Mouse (Mus musculus) MEL (cell line): Measurements from ENCODE around the gene 1700018B08Rik. TPM values are rescaled to one million over a fixed set of nuclear protein-coding genes. Genes with fewer than 3 reads are reported as not detected.

Experiments used
- DNase-seq: peaks from one replicate; pipeline ENCODE4 v3.0.0; 2011; ENCODE audit warnings: low read depth, low spot score
- H3K27ac ChIP-seq: 2 replicates; pipeline ENCODE4 v1.5.1; 2012; ENCODE audit warnings: low read depth, mild to moderate bottlenecking, control low read depth, low read length, moderate library complexity; ENCODE audit not compliant: control insufficient read depth
- H3K27me3 ChIP-seq, 2 experiments: fragments of 150-350 bp in 1 of 2; sonication (generic) in 1 of 2; 2 replicates each; pipeline ENCODE4 v1.6.1; 2012; ENCODE audit warnings: low read length in 2 of 2, mild to moderate bottlenecking in 2 of 2, improper control_type of control experiment in 1 of 2, moderate library complexity in 1 of 2; ENCODE audit not compliant: insufficient read depth in 2 of 2, control insufficient read depth in 1 of 2
- H3K36me3 ChIP-seq, 2 experiments: 2 replicates each; pipeline ENCODE4 v1.6.1; 2012 to 2014; ENCODE audit warnings: low read length in 2 of 2, improper control_type of control experiment in 1 of 2, inconsistent platforms in 1 of 2, mild to moderate bottlenecking in 1 of 2; ENCODE audit not compliant: insufficient read depth in 2 of 2, control insufficient read depth in 1 of 2
- H3K4me1 ChIP-seq, 2 experiments: fragments of 150-350 bp in 1 of 2; sonication (generic) in 1 of 2; 2 replicates each; pipeline ENCODE4 v1.6.1; 2012; ENCODE audit warnings: low read length in 2 of 2, improper control_type of control experiment in 1 of 2, mild to moderate bottlenecking in 1 of 2; ENCODE audit not compliant: insufficient read depth in 2 of 2, control insufficient read depth in 1 of 2
- H3K4me3 ChIP-seq, 2 experiments: fragments of 150-350 bp in 1 of 2; sonication (generic) in 1 of 2; 2 replicates each; pipeline ENCODE4 v1.5.1; 2012; ENCODE audit warnings: low read depth in 2 of 2, low read length in 2 of 2, mild to moderate bottlenecking in 2 of 2, moderate library complexity in 2 of 2, control low read depth in 1 of 2, improper control_type of control experiment in 1 of 2; ENCODE audit not compliant: control insufficient read depth in 1 of 2, insufficient read depth in 1 of 2
- H3K79me2 ChIP-seq: 2 replicates; pipeline ENCODE4 v1.6.1; 2012; ENCODE audit warnings: mild to moderate bottlenecking, low read length, moderate library complexity; ENCODE audit not compliant: control insufficient read depth, poor library complexity, insufficient read depth
- H3K9ac ChIP-seq: 2 replicates; pipeline ENCODE4 v1.6.1; 2012; ENCODE audit warnings: low read depth, mild to moderate bottlenecking, control low read depth, low read length, moderate library complexity; ENCODE audit not compliant: control insufficient read depth, poor library complexity, severe bottlenecking
- H3K9me3 ChIP-seq: fragments of 150-350 bp; sonication (generic); replicated peaks from 2 replicates; pipeline ENCODE4 v1.6.1; 2012; ENCODE audit warnings: mild to moderate bottlenecking, low read length, improper control_type of control experiment, moderate library complexity; ENCODE audit not compliant: insufficient read depth
- CHD2 ChIP-seq: IDR thresholded peaks from 2 replicates; pipeline ENCODE4 v1.6.1; 2011; ENCODE audit warnings: low read length, improper control_type of control experiment
- CTCF ChIP-seq, 3 experiments: IDR thresholded peaks in 2 of 3; conservative IDR thresholded peaks in 1 of 3; 2 replicates each; pipeline ENCODE4 v1.5.1; 2011 to 2012; ENCODE audit warnings: low read length in 3 of 3, low read depth in 2 of 3, mild to moderate bottlenecking in 2 of 3, improper control_type of control experiment in 1 of 3, inconsistent platforms in 1 of 3, mixed read lengths in 1 of 3, moderate library complexity in 1 of 3; ENCODE audit not compliant: control insufficient read depth in 1 of 3, insufficient read depth in 1 of 3, poor library complexity in 1 of 3, severe bottlenecking in 1 of 3
- ELF1 ChIP-seq: IDR thresholded peaks from 2 replicates; pipeline ENCODE4 v1.6.1; 2014; ENCODE audit warnings: low read depth, mild to moderate bottlenecking, inconsistent platforms, low read length, improper control_type of control experiment, moderate library complexity
- ETS1 ChIP-seq: IDR thresholded peaks from 2 replicates; pipeline ENCODE4 v1.6.1; 2012; ENCODE audit warnings: low read depth, mild to moderate bottlenecking, inconsistent platforms, low read length, improper control_type of control experiment, moderate library complexity
- GABPA ChIP-seq: IDR thresholded peaks from 2 replicates; pipeline ENCODE4 v1.6.1; 2012; ENCODE audit warnings: low read depth, mild to moderate bottlenecking, inconsistent platforms, low read length, improper control_type of control experiment, moderate library complexity
- GATA1 ChIP-seq: IDR thresholded peaks from 2 replicates; pipeline ENCODE4 v1.6.1; 2011; ENCODE audit warnings: low read depth, low read length, improper control_type of control experiment
- HCFC1 ChIP-seq: IDR thresholded peaks from 2 replicates; pipeline ENCODE4 v1.6.1; 2012; ENCODE audit warnings: low read depth, mild to moderate bottlenecking, inconsistent platforms, low read length, improper control_type of control experiment, moderate library complexity
- JUND ChIP-seq: IDR thresholded peaks from 2 replicates; pipeline ENCODE4 v1.6.1; 2011; ENCODE audit warnings: low read depth, mild to moderate bottlenecking, improper control_type of control experiment, low read length
- KAT2A ChIP-seq: conservative IDR thresholded peaks from 2 replicates; pipeline ENCODE4 v1.6.1; 2012; ENCODE audit warnings: low read depth, low read length, improper control_type of control experiment, inconsistent platforms
- MAFK ChIP-seq: IDR thresholded peaks from 2 replicates; pipeline ENCODE4 v1.6.1; 2011; ENCODE audit warnings: low read depth, mild to moderate bottlenecking, low read length, improper control_type of control experiment, borderline replicate concordance
- MAX ChIP-seq: IDR thresholded peaks from 2 replicates; pipeline ENCODE4 v1.6.1; 2011; ENCODE audit warnings: low read length, improper control_type of control experiment
- MAZ ChIP-seq: IDR thresholded peaks from 2 replicates; pipeline ENCODE4 v1.6.1; 2012; ENCODE audit warnings: low read depth, mild to moderate bottlenecking, inconsistent platforms, low read length, improper control_type of control experiment
- MEF2A ChIP-seq: IDR thresholded peaks from 2 replicates; pipeline ENCODE4 v1.6.1; 2014; ENCODE audit warnings: low read depth, mild to moderate bottlenecking, inconsistent platforms, low read length, improper control_type of control experiment; ENCODE audit not compliant: poor library complexity, insufficient replicate concordance, severe bottlenecking; ENCODE audit errors: extremely low read depth
- MXI1 ChIP-seq: IDR thresholded peaks from 2 replicates; pipeline ENCODE4 v1.6.1; 2011; ENCODE audit warnings: mild to moderate bottlenecking, low read depth, low read length, improper control_type of control experiment
- MYC ChIP-seq: IDR thresholded peaks from 2 replicates; pipeline ENCODE4 v1.6.1; 2011; ENCODE audit warnings: low read depth, mild to moderate bottlenecking, low read length, improper control_type of control experiment, moderate library complexity
- NRF1 ChIP-seq: IDR thresholded peaks from 2 replicates; pipeline ENCODE4 v1.6.1; 2014; ENCODE audit warnings: low read depth, mild to moderate bottlenecking, inconsistent platforms, low read length, improper control_type of control experiment, moderate library complexity; ENCODE audit not compliant: poor library complexity, insufficient read depth, severe bottlenecking
- POLR2A ChIP-seq, 2 experiments: IDR thresholded peaks; 2 replicates each; pipeline ENCODE4 v1.6.1; 2011 to 2012; ENCODE audit warnings: low read length in 2 of 2, mild to moderate bottlenecking in 2 of 2, control low read depth in 1 of 2, improper control_type of control experiment in 1 of 2, low read depth in 1 of 2, moderate library complexity in 1 of 2; ENCODE audit not compliant: control insufficient read depth in 1 of 2, insufficient read depth in 1 of 2, poor library complexity in 1 of 2
- RAD21 ChIP-seq: IDR thresholded peaks from 2 replicates; pipeline ENCODE4 v1.6.1; 2011; ENCODE audit warnings: mild to moderate bottlenecking, low read depth, low read length, improper control_type of control experiment
- RCOR1 ChIP-seq: IDR thresholded peaks from 2 replicates; pipeline ENCODE4 v1.6.1; 2012; ENCODE audit warnings: low read depth, mild to moderate bottlenecking, inconsistent platforms, low read length, improper control_type of control experiment
- SIN3A ChIP-seq: IDR thresholded peaks from 2 replicates; pipeline ENCODE4 v1.6.1; 2012; ENCODE audit warnings: low read length, improper control_type of control experiment, inconsistent platforms
- TAL1 ChIP-seq: IDR thresholded peaks from 2 replicates; pipeline ENCODE4 v1.6.1; 2012; ENCODE audit warnings: mild to moderate bottlenecking, inconsistent platforms, low read length, moderate library complexity, mixed read lengths
- TBP ChIP-seq: IDR thresholded peaks from 2 replicates; pipeline ENCODE4 v1.8.0; 2011; ENCODE audit warnings: low read depth, low read length, improper control_type of control experiment
- TCF12 ChIP-seq: IDR thresholded peaks from 2 replicates; pipeline ENCODE4 v1.6.1; 2014; ENCODE audit warnings: low read depth, mild to moderate bottlenecking, inconsistent platforms, low read length, improper control_type of control experiment, moderate library complexity
- USF1 ChIP-seq: IDR thresholded peaks from 2 replicates; pipeline ENCODE4 v1.6.1; 2014; ENCODE audit warnings: low read depth, mild to moderate bottlenecking, inconsistent platforms, low read length, improper control_type of control experiment, moderate library complexity
- USF2 ChIP-seq, 2 experiments: IDR thresholded peaks; 2 replicates each; pipeline ENCODE4 v1.6.1; 2011 to 2012; ENCODE audit warnings: improper control_type of control experiment in 2 of 2, low read length in 2 of 2, borderline replicate concordance in 1 of 2, inconsistent platforms in 1 of 2, low read depth in 1 of 2, mild to moderate bottlenecking in 1 of 2; ENCODE audit not compliant: insufficient read depth in 1 of 2
- ZC3H11A ChIP-seq: IDR thresholded peaks from 2 replicates; pipeline ENCODE4 v1.6.1; 2012; ENCODE audit warnings: low read depth, mild to moderate bottlenecking, inconsistent platforms, low read length, improper control_type of control experiment
- ZKSCAN1 ChIP-seq: IDR thresholded peaks from 2 replicates; pipeline ENCODE4 v1.6.1; 2012; ENCODE audit warnings: low read depth, mild to moderate bottlenecking, inconsistent platforms, low read length, improper control_type of control experiment, moderate library complexity
- ZNF384 ChIP-seq: IDR thresholded peaks from 2 replicates; pipeline ENCODE4 v1.6.1; 2012; ENCODE audit warnings: low read depth, mild to moderate bottlenecking, inconsistent platforms, low read length, improper control_type of control experiment
- polyA plus RNA-seq, 2 experiments: library from polyadenylated mRNA; stranded (reverse) in 1 of 2; unstranded in 1 of 2; fragments of >175 nt in 1 of 2; fragments of >200 nt in 1 of 2; gene quantifications; 2 replicates each; pipeline versions ENCODE4 v1.2.1 to v1.2.4; 2012; ENCODE audit warnings: low replicate concordance in 2 of 2, low read depth in 1 of 2; ENCODE audit not compliant: insufficient read length in 2 of 2, insufficient read depth in 1 of 2, missing spikeins in 1 of 2
- total RNA-seq: library from RNA; depleted of rRNA; stranded (reverse); fragments of 300-350 nt; gene quantifications from 2 replicates; pipeline ENCODE4 v1.2.3, GENCODE M21; 2012

The 1700018B08Rik gene
- total and polyA plus RNA-seq, 3 experiments: not detected

DNA sequence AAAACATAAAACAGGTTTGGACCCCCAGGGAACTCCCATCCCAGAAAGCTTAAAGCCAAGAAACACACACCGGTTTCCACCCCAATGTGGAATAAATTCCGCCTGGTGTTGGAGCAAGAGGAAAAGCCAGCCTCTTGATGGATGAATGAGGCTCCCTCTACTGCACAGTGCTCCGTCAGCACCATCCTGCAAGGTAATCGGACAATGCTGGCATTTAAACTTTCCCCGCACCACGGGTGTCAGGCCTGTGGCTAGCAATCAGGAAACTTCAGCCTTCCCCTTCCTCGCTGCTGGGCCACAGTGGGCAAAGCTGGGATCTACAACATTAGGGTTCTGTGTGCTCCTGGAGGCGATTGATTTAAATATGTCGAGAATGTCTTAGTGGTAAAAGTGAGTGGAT lies 52.5 kb downstream of the 1700018B08Rik start:
- Histone ChIP-seq H3K4me3 (no peak overlapping the region), H3K27me3 (no peaks in the 10 kb centered on the region), H3K79me2 (no peaks in the 10 kb centered on the region), H3K9ac (no peak overlapping the region), H3K4me1 (no peaks in the 10 kb centered on the region), H3K9me3 (no peaks in the 10 kb centered on the region), H3K27ac (no peak overlapping the region), H3K36me3 (no peaks in the 10 kb centered on the region)
- no peak for DNase-seq
- TF ChIP-seq GABPA: no peak
- no peak for TF ChIP-seq ETS1
- no peak for TF ChIP-seq ZNF384
- no peak for TF ChIP-seq MAX
- no peak for TF ChIP-seq CTCF (IDR thresholded peaks at IDR 0.05 in 2 of 3, conservative IDR thresholded peaks at IDR 0.05 in 1 of 3; ENCODE audit: control insufficient read depth in 1 of 3, insufficient read depth in 1 of 3, low read depth in 2 of 3, low read length in 3 of 3, poor library complexity in 1 of 3, severe bottlenecking in 1 of 3)
- TF ChIP-seq TBP: no peak
- TF ChIP-seq SIN3A: no peak
- TF ChIP-seq KAT2A: no peak
- TF ChIP-seq MYC: no peak
- TF ChIP-seq MAFK: no peak
- no peak for TF ChIP-seq HCFC1
- TF ChIP-seq CHD2: no peak
- no peak for TF ChIP-seq JUND
- TF ChIP-seq GATA1: no peak
- no peak for TF ChIP-seq USF2 (IDR thresholded peaks at IDR 0.05; ENCODE audit: borderline replicate concordance in 1 of 2, insufficient read depth in 1 of 2, low read depth in 1 of 2, low read length in 2 of 2)
- TF ChIP-seq ZC3H11A: no peak
- no peak for TF ChIP-seq ELF1
- TF ChIP-seq USF1: no peak
- TF ChIP-seq MAZ: no peak

- TF ChIP-seq MYC (no peak), CTCF (IDR thresholded peaks at IDR 0.05 in 2 of 3, conservative IDR thresholded peaks at IDR 0.05 in 1 of 3; ENCODE audit: control insufficient read depth in 1 of 3, insufficient read depth in 1 of 3, low read depth in 2 of 3, low read length in 3 of 3, poor library complexity in 1 of 3, severe bottlenecking in 1 of 3) (no peak), MEF2A (no peak), GABPA (no peak), NRF1 (no peak), RAD21 (no peak), TCF12 (no peak), SIN3A (no peak), USF1 (no peak), MXI1 (no peak), MAZ (no peak), TAL1 (no peak), RCOR1 (no peak), ZC3H11A (no peak), POLR2A (IDR thresholded peaks at IDR 0.05; ENCODE audit: control insufficient read depth in 1 of 2, insufficient read depth in 1 of 2, low read depth in 1 of 2, low read length in 2 of 2, poor library complexity in 1 of 2) (no peak), ZKSCAN1 (no peak)
- Histone ChIP-seq H3K9me3 (no peaks in the 10 kb centered on the region), H3K27ac (no peak overlapping the region), H3K36me3 (no peaks in the 10 kb centered on the region), H3K79me2 (no peaks in the 10 kb centered on the region), H3K27me3 (no peaks in the 10 kb centered on the region), H3K4me1 (no peaks in the 10 kb centered on the region), H3K4me3 (no peak overlapping the region), H3K9ac (no peak overlapping the region)
- DNase-seq: no peak
Observed at GRCm38 (mm10) chr8:121484072-121484782, 59.9 kb downstream of the 1700018B08Rik start.
